8 mouse cellular contexts compared by ENCODE assay signal in the genomic region with DNA sequence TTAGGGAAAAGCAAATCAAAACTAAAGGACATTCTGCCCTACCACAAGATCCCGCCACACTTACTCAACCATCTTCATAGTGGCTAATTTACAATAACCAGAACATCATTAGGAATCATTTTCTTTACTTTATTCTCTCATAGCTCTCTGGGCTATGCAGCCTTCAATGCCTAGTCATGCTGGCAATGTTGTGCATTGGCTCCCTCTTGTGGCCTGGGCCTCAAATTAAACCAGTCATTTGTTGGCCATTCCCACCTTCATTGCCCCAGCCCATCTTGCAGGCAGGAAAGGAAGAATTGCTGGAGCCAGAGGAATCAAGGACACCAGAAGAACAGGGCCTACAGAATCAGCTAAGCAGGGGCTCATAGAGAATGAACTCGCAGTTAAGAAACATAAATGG.
DNase-seq lines count a peak whose midpoint lies in the region; ATAC-seq and TF ChIP-seq lines count a peak whose summit lies in the region.

No protein-coding gene starts in this region.

- no peak overlapping the region for H3K9ac ChIP-seq in heart, postnatal 0 days (replicated peaks; ENCODE audit: low read depth, low read length)
- no peak overlapping the region for H3K9ac ChIP-seq in forebrain, embryonic 12.5 days
- no peak overlapping the region for H3K9ac ChIP-seq in midbrain, embryonic 13.5 days (replicated peaks)

- H3K27ac ChIP-seq in heart, postnatal 0 days (ENCODE audit: low read depth), result no peak overlapping the region
- no peak overlapping the region for H3K27ac ChIP-seq in forebrain, embryonic 12.5 days
- H3K27ac ChIP-seq in midbrain, embryonic 13.5 days, result no peak overlapping the region

- H3ac ChIP-seq in C2C12 (ENCODE audit: control insufficient read depth, insufficient read length, low read depth), result no peak overlapping the region

- no peak for TF ChIP-seq EP300 in heart, postnatal 0 days (IDR thresholded peaks at IDR 0.05; ENCODE audit: low read depth)

- no peak for ATAC-seq in heart, postnatal 0 days (ENCODE audit: insufficient read depth, low read depth)
- ATAC-seq in forebrain, embryonic 12.5 days (ENCODE audit: low FRiP score), result peak; percentile 79; the same call in 1 of the 2 replicates
- peak; percentile 62; the same call in 1 of the 2 replicates for ATAC-seq in midbrain, embryonic 13.5 days
- no peak for ATAC-seq in erythroblast, adult 5-6 weeks (replicated peaks; ENCODE audit: low FRiP score, poor library complexity, severe bottlenecking)

- H3K79me3 ChIP-seq in C2C12 (ENCODE audit: low read depth), result no peaks in the 10 kb centered on the region

- no peaks in the 10 kb centered on the region for H3K79me2 ChIP-seq in C2C12 (ENCODE audit: control insufficient read depth, insufficient read depth)

- H3K4me3 ChIP-seq in heart, postnatal 0 days (ENCODE audit: low read depth, low read length), result no peak overlapping the region
- H3K4me3 ChIP-seq in C2C12 (ENCODE audit: insufficient read depth, poor library complexity, severe bottlenecking), result no peak overlapping the region
- H3K4me3 ChIP-seq in forebrain, embryonic 12.5 days (replicated peaks), result no peak overlapping the region
- H3K4me3 ChIP-seq in midbrain, embryonic 13.5 days (replicated peaks), result no peak overlapping the region

- intact Hi-C loops in heart, postnatal 25 days (cut with DNase I), result no loop called here

- no peaks in the 10 kb centered on the region for H3K4me1 ChIP-seq in heart, postnatal 0 days (ENCODE audit: control insufficient read depth, insufficient read depth)
- H3K4me1 ChIP-seq in forebrain, embryonic 12.5 days, result no peaks in the 10 kb centered on the region
- H3K4me1 ChIP-seq in midbrain, embryonic 13.5 days (replicated peaks), result no peaks in the 10 kb centered on the region

- H3K4me2 ChIP-seq in heart, postnatal 0 days (ENCODE audit: low read depth, low read length), result no peak overlapping the region
- H3K4me2 ChIP-seq in forebrain, embryonic 12.5 days, result no peak overlapping the region
- no peak overlapping the region for H3K4me2 ChIP-seq in midbrain, embryonic 13.5 days (replicated peaks)

- H3K36me3 ChIP-seq in heart, postnatal 0 days (replicated peaks; ENCODE audit: control insufficient read depth, insufficient read depth, low read length), result no peaks in the 10 kb centered on the region
- H3K36me3 ChIP-seq in C2C12 (ENCODE audit: control insufficient read depth, insufficient read depth), result no peaks in the 10 kb centered on the region
- H3K36me3 ChIP-seq in forebrain, embryonic 12.5 days (replicated peaks), result no peaks in the 10 kb centered on the region
- H3K36me3 ChIP-seq in midbrain, embryonic 13.5 days, result no peaks in the 10 kb centered on the region

- TF ChIP-seq CTCF in heart, postnatal 0 days (IDR thresholded peaks at IDR 0.05; ENCODE audit: low read depth), result peak; percentile 66
- peak; percentile 6 for TF ChIP-seq CTCF in C2C12 (IDR thresholded peaks at IDR 0.05; ENCODE audit: control insufficient read depth, insufficient read depth, insufficient read length)

- WGBS in heart, postnatal 0 days, result 37% methylated on average over 2 of the region's 2 CpGs
- WGBS in forebrain, embryonic 12.5 days, result 29% methylated on average over 2 of the region's 2 CpGs
- WGBS in midbrain, embryonic 13.5 days, result 43% methylated on average over 2 of the region's 2 CpGs

- peak; percentile 8 for DNase-seq in heart, postnatal 0 days (ENCODE audit: low spot score)
- DNase-seq in heart, postnatal 25 days (ENCODE audit: low spot score), result no peak
- DNase-seq in adrenal gland, adult 8-10 months, result peak; percentile 4
- peak; percentile 12 to 58 for DNase-seq in kidney, postnatal 36 days

- no peaks in the 10 kb centered on the region for H3K9me3 ChIP-seq in heart, postnatal 0 days (replicated peaks; ENCODE audit: control insufficient read depth, low read length)
- H3K9me3 ChIP-seq in forebrain, embryonic 12.5 days, result no peaks in the 10 kb centered on the region
- H3K9me3 ChIP-seq in midbrain, embryonic 13.5 days, result no peaks in the 10 kb centered on the region

- no peaks in the 10 kb centered on the region for H3K27me3 ChIP-seq in heart, postnatal 0 days (ENCODE audit: control insufficient read depth, insufficient read depth, low read length)
- no peaks in the 10 kb centered on the region for H3K27me3 ChIP-seq in C2C12 (ENCODE audit: control insufficient read depth, insufficient read depth, insufficient read length)
- H3K27me3 ChIP-seq in forebrain, embryonic 12.5 days, result no peaks in the 10 kb centered on the region
- H3K27me3 ChIP-seq in midbrain, embryonic 13.5 days, result no peaks in the 10 kb centered on the region

TF ChIP-seq in C2C12, 6 proteins besides CTCF, POLR2A, EP300 and RAD21:
- no peak for TF ChIP-seq CEBPB (IDR thresholded peaks at IDR 0.05; ENCODE audit: low read depth)
- TF ChIP-seq USF1 (IDR thresholded peaks at IDR 0.05; ENCODE audit: low read depth), result no peak
- no peak for TF ChIP-seq MYOD1 (IDR thresholded peaks at IDR 0.05; ENCODE audit: control insufficient read depth, insufficient read length, low read depth)
- TF ChIP-seq FOSL1 (IDR thresholded peaks at IDR 0.05; ENCODE audit: insufficient read depth, low read length, poor library complexity, severe bottlenecking), result no peak
- no peak for TF ChIP-seq MAX (IDR thresholded peaks at IDR 0.05)

Comparison
In these comparisons a context has a peak if more than half of its experiments do, and no peak if none do; other contexts are left out.
1. ATAC-seq: peak in forebrain, embryonic 12.5 days (single experiment) and midbrain, embryonic 13.5 days (single experiment); none in heart, postnatal 0 days (single experiment) and erythroblast, adult 5-6 weeks (single experiment).